ENCODE assay signal across 25 mouse cellular contexts in the genomic region with DNA sequence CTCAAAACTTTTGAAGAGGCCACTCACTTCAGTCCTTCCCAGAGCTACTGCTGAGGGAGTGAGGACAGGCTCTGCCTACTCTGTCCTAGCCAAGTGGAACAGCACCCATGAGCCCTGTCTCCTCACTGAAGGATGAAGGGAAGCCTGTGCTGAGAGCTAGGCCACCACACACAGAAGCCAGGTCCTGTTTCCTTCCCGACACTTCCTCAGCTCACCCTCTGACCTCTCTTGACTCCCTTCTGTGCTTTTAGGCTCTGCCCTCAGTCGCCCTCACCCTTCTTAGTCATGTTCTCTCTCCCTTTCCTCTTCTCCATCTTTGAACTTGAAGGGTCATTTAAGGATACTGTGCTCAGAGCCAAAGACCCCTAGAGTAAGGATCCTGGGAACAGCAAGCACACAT. TPM values are rescaled to one million over a fixed set of nuclear protein-coding genes. Genes with fewer than 3 reads are reported as not detected.
"Had no signal": no experiment of that assay in that cellular context is flagged by ENCODE, and none has a peak within 500 bp of the region (broad histone marks: within the 10 kb centered on the region; RNA-seq: fewer than 3 reads in every experiment).

No protein-coding gene starts in this region.

- H3K27ac ChIP-seq: limb, embryonic 13.5 days; liver, embryonic 12.5 days; liver, embryonic 15.5 days; midbrain, embryonic 12.5 days; neural tube, embryonic 13.5 days had no signal

- H3K9me3 ChIP-seq: limb, embryonic 10.5 days; limb, embryonic 13.5 days; liver, embryonic 12.5 days; liver, embryonic 15.5 days; midbrain, embryonic 12.5 days; neural tube, embryonic 13.5 days; stomach, embryonic 15.5 days had no signal

- H3K4me2 ChIP-seq: limb, embryonic 13.5 days; liver, embryonic 12.5 days; liver, embryonic 15.5 days; midbrain, embryonic 12.5 days; neural tube, embryonic 13.5 days; stomach, embryonic 15.5 days had no signal

- H3K9ac ChIP-seq: limb, embryonic 13.5 days; liver, embryonic 12.5 days; liver, embryonic 15.5 days; midbrain, embryonic 12.5 days; neural tube, embryonic 13.5 days; stomach, embryonic 15.5 days had no signal

- DNase-seq: kidney, adult 8-10 months; kidney, postnatal 14 days; layer of hippocampus, adult 9-11 months; liver; lung, postnatal 14 days; lung, postnatal 4 days; retina, postnatal 1 day; right cerebral cortex, postnatal 25 days; spleen, adult 18-20 months; thymus, adult 2 months; thymus, postnatal 14 days; thymus, postnatal 4 days had no signal

- H3K4me3 ChIP-seq: layer of hippocampus, adult 2 months; limb, embryonic 10.5 days; limb, embryonic 13.5 days; liver, embryonic 12.5 days; liver, embryonic 15.5 days; midbrain, embryonic 12.5 days; myocyte; neural tube, embryonic 13.5 days; stomach, embryonic 15.5 days had no signal

RNA-seq across cellular contexts. Expression of a gene that starts 13.1 kb away (rescaled TPM):
- total RNA-seq: megakaryocyte progenitor cell, adult 5-6 weeks; megakaryocyte-erythroid progenitor cell, adult 5-6 weeks; monocyte, adult 5-6 weeks; neutrophil, adult 5-6 weeks had no signal
- polyA plus RNA-seq: limb, embryonic 10.5 days had no signal

RNA-seq across cellular contexts. Expression of a gene that starts 27.9 kb away (rescaled TPM):
- total RNA-seq: neutrophil, adult 5-6 weeks had no signal
- polyA plus RNA-seq: liver, embryonic 12.5 days; liver, embryonic 15.5 days; myocyte had no signal
